Mouse (Mus musculus): ENCODE measurements around the gene Adsl.

Gene Adsl

GRCm38 (mm10) chr15:81010114-81010513 lies 61.8 kb downstream of the Adsl start:
- no peak for DNase-seq

DNA sequence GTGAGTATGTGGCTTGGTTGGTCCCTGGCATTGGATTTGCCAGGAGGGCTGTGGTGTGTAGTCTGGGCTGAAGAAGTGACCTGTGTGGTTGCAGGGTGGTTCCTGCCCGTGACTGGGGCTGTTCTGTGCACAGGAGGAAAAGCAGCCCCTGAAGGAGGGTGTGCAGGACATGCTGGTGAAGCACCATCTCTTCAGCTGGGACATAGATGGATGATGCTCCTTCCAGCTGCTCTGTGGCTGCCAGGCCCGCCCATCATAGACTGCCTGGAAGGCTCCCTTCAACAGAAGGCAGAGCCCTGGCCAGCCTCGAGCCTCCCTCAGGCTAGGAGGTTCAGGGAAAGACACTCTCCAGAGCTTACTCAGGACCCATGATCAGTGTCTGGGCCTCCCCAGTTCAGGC lies 63.2 kb downstream of the Adsl start:
- DNase-seq = no peak

DNA sequence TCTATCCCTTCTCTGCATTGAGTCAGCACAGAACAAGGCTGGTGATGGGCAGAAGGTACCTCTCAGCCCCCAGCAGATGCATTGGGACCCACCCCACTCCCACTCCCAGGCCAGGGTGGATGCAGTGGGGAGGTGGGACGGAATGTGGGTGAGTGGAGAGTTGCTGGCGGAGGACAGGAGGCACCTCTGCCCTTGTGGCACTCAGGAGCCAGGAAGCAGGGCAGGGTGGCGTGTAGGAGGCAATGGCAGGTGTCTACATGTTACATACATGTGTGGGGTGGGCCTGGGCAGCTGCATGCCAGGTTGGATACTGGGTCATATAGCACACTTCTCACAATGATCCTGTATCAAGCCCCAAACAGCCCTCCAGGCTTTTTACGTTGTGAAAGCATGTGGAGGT lies 64.1 kb downstream of the Adsl start:
- no peak for DNase-seq

DNA sequence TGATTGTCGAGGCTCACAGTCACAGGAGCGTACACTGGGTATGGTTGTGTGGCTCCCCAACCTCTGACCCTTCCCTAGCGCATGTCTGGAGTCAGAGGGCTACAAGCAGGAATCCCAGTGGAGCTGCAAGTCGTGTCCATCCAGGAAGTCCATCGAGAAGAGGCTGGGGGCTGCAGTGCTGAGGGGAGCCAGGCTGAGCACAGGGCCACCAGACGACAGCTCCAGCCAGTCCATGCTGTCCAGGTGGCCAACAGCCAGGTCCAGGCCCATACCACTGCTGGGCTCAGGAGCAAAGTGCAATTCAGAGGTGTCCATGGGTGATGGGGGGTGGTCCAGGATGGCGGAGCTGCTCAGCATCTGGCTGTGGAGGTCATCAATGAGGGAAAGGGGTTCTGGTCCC lies 64.9 kb downstream of the Adsl start:
- DNase-seq = no peak

- DNase-seq = no peak
These were observed 66.9 kb downstream of the Adsl start for GRCm38 (mm10) chr15:81015068-81015744.

- DNase-seq = no peak
These were observed 68.2 kb downstream of the Adsl start for GRCm38 (mm10) chr15:81016488-81016887.

GRCm38 (mm10) chr15:81017308-81017707 lies 69.0 kb downstream of the Adsl start:
- no peak for DNase-seq

Measured in cerebellum, adult 11 months (tissue).